ENCODE assay signal across 9 mouse cellular contexts in the genomic region with DNA sequence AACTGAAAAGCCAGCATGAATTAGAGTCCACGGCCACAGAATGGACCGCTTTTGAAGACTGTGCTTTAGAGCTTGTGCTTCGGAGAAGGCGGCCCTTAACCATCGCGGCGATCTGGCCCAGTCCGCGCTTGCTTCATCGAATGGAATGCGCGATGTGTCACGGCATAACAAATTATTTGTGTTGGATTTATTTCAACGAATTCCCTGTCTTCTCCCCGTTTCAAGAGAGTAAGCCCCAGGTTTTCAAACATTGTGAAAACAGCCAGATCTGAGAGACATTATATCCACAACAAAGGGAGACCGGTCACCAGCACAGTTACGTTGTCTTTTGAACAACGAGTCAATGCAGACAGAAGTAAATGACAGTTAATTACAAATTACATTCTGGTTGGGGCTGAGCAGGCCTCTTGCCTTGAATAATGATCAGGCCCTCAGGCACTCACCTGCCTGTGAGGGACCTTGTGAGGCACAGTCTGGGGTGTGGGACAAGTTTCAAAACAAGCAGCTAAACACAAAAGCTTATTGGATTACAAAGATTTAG.
DNase-seq lines count a peak whose midpoint lies in the region; ATAC-seq lines count a peak whose summit lies in the region.
"Had no signal": no experiment of that assay in that cellular context is flagged by ENCODE, and none has a peak within 500 bp of the region (broad histone marks: within the 10 kb centered on the region; RNA-seq: fewer than 3 reads in every experiment).

No protein-coding gene starts in this region.

- H3K4me1 ChIP-seq in hindbrain, embryonic 12.5 days = peaks cover 12% of the 10 kb centered on the region
- no peaks in the 10 kb centered on the region for H3K4me1 ChIP-seq in lung, embryonic 16.5 days (replicated peaks; ENCODE audit: control insufficient read depth, insufficient read depth, low read length)

- ATAC-seq in hindbrain, embryonic 12.5 days (ENCODE audit: low FRiP score) = peak; percentile 77
- peak; percentile 61; the same call in 1 of the 2 replicates for ATAC-seq in lung, embryonic 16.5 days (ENCODE audit: low read depth)
- no peak for ATAC-seq in erythroid progenitor cell, adult 5-6 weeks (replicated peaks; ENCODE audit: low FRiP score, poor library complexity, severe bottlenecking)

- no peaks in the 10 kb centered on the region for H3K9me3 ChIP-seq in hindbrain, embryonic 12.5 days (replicated peaks)
- no peaks in the 10 kb centered on the region for H3K9me3 ChIP-seq in lung, embryonic 16.5 days (ENCODE audit: control insufficient read depth, low read length)

- peak overlapping the region; percentile 30 for H3K4me2 ChIP-seq in hindbrain, embryonic 12.5 days (replicated peaks)
- peak overlapping the region; percentile 28; the same call in 1 of the 2 replicates for H3K4me2 ChIP-seq in lung, embryonic 16.5 days (ENCODE audit: low read depth, low read length)

- no peaks in the 10 kb centered on the region for H3K36me3 ChIP-seq in hindbrain, embryonic 12.5 days
- no peaks in the 10 kb centered on the region for H3K36me3 ChIP-seq in lung, embryonic 16.5 days (ENCODE audit: control insufficient read depth, insufficient read depth, low read length)

- no peak overlapping the region for H3K9ac ChIP-seq in hindbrain, embryonic 12.5 days
- no peak overlapping the region for H3K9ac ChIP-seq in lung, embryonic 16.5 days (ENCODE audit: low read length)

- H3K27ac ChIP-seq in hindbrain, embryonic 12.5 days = no peak overlapping the region
- no peak overlapping the region for H3K27ac ChIP-seq in lung, embryonic 16.5 days (ENCODE audit: low read length)

- DNase-seq in urinary bladder, postnatal 14 days (ENCODE audit: low spot score) = peak; percentile 14
- DNase-seq in urinary bladder, postnatal 10 days (ENCODE audit: low spot score) = no peak
- DNase-seq in left cerebral cortex, postnatal 36 days (ENCODE audit: low spot score in 2 of 2) = no peak
- DNase-seq in c-Kit-positive CD71-positive TER-119-positive erythroid progenitor cells, embryonic 14.5 days (ENCODE audit: low spot score) = no peak
- DNase-seq in urinary bladder, postnatal 36 days (ENCODE audit: low spot score in 2 of 2) = no peak
- DNase-seq: cerebellum, postnatal 25 days had no signal

- peaks cover 24% of the 10 kb centered on the region for H3K27me3 ChIP-seq in hindbrain, embryonic 12.5 days
- no peaks in the 10 kb centered on the region for H3K27me3 ChIP-seq in lung, embryonic 16.5 days (ENCODE audit: control insufficient read depth, insufficient read depth, low read depth, low read length)

- intact Hi-C loops in left cerebral cortex, postnatal 36 days (cut with DNase I) = no loop called here

- WGBS in hindbrain, embryonic 12.5 days = 28% methylated on average over 18 of the region's 18 CpGs
- 33% methylated on average over 18 of the region's 18 CpGs for WGBS in lung, embryonic 16.5 days

- no peak overlapping the region for H3K4me3 ChIP-seq in hindbrain, embryonic 12.5 days
- no peak overlapping the region for H3K4me3 ChIP-seq in lung, embryonic 16.5 days (ENCODE audit: low read length)
